In the genomic region with DNA sequence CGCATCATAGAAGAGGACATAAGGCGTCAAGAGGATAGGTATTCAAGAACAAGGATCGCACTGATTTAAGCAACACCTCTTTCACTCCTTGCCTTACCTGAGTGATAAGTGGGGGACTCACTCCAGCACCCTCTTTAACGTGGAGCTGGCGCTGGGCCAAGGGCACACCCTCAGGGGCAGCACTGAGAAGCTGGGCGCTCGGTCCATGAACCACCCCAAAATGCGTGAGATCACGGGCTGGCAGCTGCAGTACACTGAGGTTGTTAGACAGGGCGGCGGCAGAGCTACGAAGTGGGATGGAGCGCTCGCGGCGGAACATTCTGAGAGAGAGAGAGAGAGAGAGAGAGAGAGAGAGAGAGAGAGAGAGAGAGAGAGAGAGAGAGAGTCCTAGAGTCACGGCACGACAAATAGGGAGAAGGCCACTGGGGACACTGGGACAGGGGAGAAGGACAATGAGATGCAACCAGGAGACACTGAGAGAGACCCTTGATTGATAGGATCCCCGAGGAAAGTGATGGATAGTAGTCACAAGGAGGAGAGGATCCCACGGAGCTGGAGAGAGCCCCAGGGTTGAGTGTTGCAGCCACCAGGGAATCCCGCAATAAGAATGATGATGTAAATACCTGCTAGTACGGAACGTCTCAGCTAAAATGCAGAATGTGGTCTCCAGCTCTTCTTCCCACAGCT, we compare ENCODE assay signal across 8 mouse cellular contexts. TPM values are rescaled to one million over a fixed set of nuclear protein-coding genes. Genes with fewer than 3 reads are reported as not detected.
A peak's percentile ranks its signal among the peaks of the same experiment; 100 is the strongest.
DNase-seq lines count a peak whose midpoint lies in the region; ATAC-seq and TF ChIP-seq lines count a peak whose summit lies in the region.

No protein-coding gene starts in this region.

- H3K27me3 ChIP-seq in embryonic facial prominence, embryonic 12.5 days: peaks cover 9% of the 10 kb centered on the region
- H3K27me3 ChIP-seq in midbrain, postnatal 0 days (ENCODE audit: insufficient read depth, low read length): peaks cover 6% of the 10 kb centered on the region

- H3K4me2 ChIP-seq in embryonic facial prominence, embryonic 12.5 days (replicated peaks): peak overlapping the region; percentile 86
- peak overlapping the region; percentile 83 for H3K4me2 ChIP-seq in midbrain, postnatal 0 days (ENCODE audit: low read depth, low read length, poor library complexity, severe bottlenecking)

- no peak overlapping the region for H3K27ac ChIP-seq in embryonic facial prominence, embryonic 12.5 days
- peak overlapping the region; percentile 14; the same call in 1 of the 2 replicates for H3K27ac ChIP-seq in midbrain, postnatal 0 days (ENCODE audit: low read depth, low read length)

- no peak; the same call in 1 of the 2 replicates for TF ChIP-seq CTCF in midbrain, postnatal 0 days (IDR thresholded peaks at IDR 0.05)

- DNase-seq in kidney, adult 18-20 months: peak; percentile 15
- DNase-seq in kidney, adult 9 months: no peak
- peak; percentile 38 for DNase-seq in midbrain, postnatal 0 days (ENCODE audit: low spot score)
- DNase-seq in layer of hippocampus, adult 18-20 months (ENCODE audit: low spot score in 2 of 2): no peak
- no peak for DNase-seq in ovary, postnatal 14 days (ENCODE audit: low spot score)

- peaks cover 16% of the 10 kb centered on the region for H3K4me1 ChIP-seq in embryonic facial prominence, embryonic 12.5 days
- peaks cover 9% of the 10 kb centered on the region; the same call in 1 of the 2 replicates for H3K4me1 ChIP-seq in midbrain, postnatal 0 days (ENCODE audit: insufficient read depth, low read length)

- peak overlapping the region; percentile 61 for H3K9ac ChIP-seq in embryonic facial prominence, embryonic 12.5 days
- H3K9ac ChIP-seq in midbrain, postnatal 0 days (replicated peaks; ENCODE audit: low read length, poor library complexity, severe bottlenecking): peak overlapping the region; percentile 63

- 8% methylated on average over 23 of the region's 23 CpGs for whole genome bisulfite sequencing in embryonic facial prominence, embryonic 12.5 days
- 8% methylated on average over 23 of the region's 23 CpGs for WGBS in midbrain, postnatal 0 days

- peaks cover 26% of the 10 kb centered on the region; the same call in 1 of the 2 replicates for H3K36me3 ChIP-seq in embryonic facial prominence, embryonic 12.5 days
- 0 out of 2 replicates have a peak, but pooled peaks cover 11% of the 10 kb centered on the region for H3K36me3 ChIP-seq in midbrain, postnatal 0 days (ENCODE audit: insufficient read depth, low read length)

- peak; percentile 7 for ATAC-seq in CD4-positive, CD25-positive, alpha-beta regulatory T cell, adult 4 months
- 0 out of 2 replicates have a peak, but pooled peaks have one; percentile 4 for ATAC-seq in embryonic facial prominence, embryonic 12.5 days (ENCODE audit: insufficient number of reproducible peaks, insufficient read depth, low FRiP score, low TSS enrichment)
- peak; percentile 19 for ATAC-seq in inflammation-experienced regulatory T-cells, adult 6 months
- ATAC-seq in midbrain, postnatal 0 days (ENCODE audit: low FRiP score): peak; percentile 48

- peak overlapping the region; percentile 55 for H3K4me3 ChIP-seq in embryonic facial prominence, embryonic 12.5 days
- H3K4me3 ChIP-seq in midbrain, postnatal 0 days (ENCODE audit: low read depth, low read length): peak overlapping the region; percentile 53

- no peaks in the 10 kb centered on the region for H3K9me3 ChIP-seq in embryonic facial prominence, embryonic 12.5 days
- no peaks in the 10 kb centered on the region for H3K9me3 ChIP-seq in midbrain, postnatal 0 days (ENCODE audit: low read length)

RNA-seq across cellular contexts. Expression of a gene that starts 0.5 kb away (rescaled TPM):
- 1 to 10 TPM in 1 of 2 experiments, not detected in 1; 2.1 TPM for polyA plus RNA-seq in CD4-positive, CD25-positive, alpha-beta regulatory T cell, adult 4 months (2017; shearing (Covaris generic))
- polyA plus RNA-seq in embryonic facial prominence, embryonic 12.5 days (2016; fragmentation: Nextera tagmentation; extraction: Ambion mirVana): 10.0 and 11.3 TPM in 2 replicates
- polyA plus RNA-seq in inflammation-experienced regulatory T-cells, adult 6 months (2017; shearing (Covaris generic)): under 1 TPM in 2 of 3 experiments, not detected in 1; 0.19 to 0.48 TPM
- 12.7 and 15.9 TPM in 2 replicates for total RNA-seq in midbrain, postnatal 0 days (2014; rRNA removed)
- 21.5 and 27.5 TPM in 2 replicates for polyA plus RNA-seq in midbrain, postnatal 0 days (2015; fragmentation: Nextera tagmentation; extraction: Ambion mirVana)
- 10 to 100 TPM; 24.4 to 27.6 TPM for total RNA-seq in layer of hippocampus, adult 18-20 months (2021)

RNA-seq across cellular contexts. Expression of a gene that starts 0.5 kb away (rescaled TPM):
- polyA plus RNA-seq in CD4-positive, CD25-positive, alpha-beta regulatory T cell, adult 4 months (2017; shearing (Covaris generic)): not detected
- polyA plus RNA-seq in embryonic facial prominence, embryonic 12.5 days (2016; fragmentation: Nextera tagmentation; extraction: Ambion mirVana): 2.8 and 2.9 TPM in 2 replicates
- polyA plus RNA-seq in inflammation-experienced regulatory T-cells, adult 6 months (2017; shearing (Covaris generic)): not detected
- 15.6 and 20.5 TPM in 2 replicates for total RNA-seq in midbrain, postnatal 0 days (2014; rRNA removed)
- polyA plus RNA-seq in midbrain, postnatal 0 days (2015; fragmentation: Nextera tagmentation; extraction: Ambion mirVana): 18.0 and 18.2 TPM in 2 replicates
- 10 to 100 TPM; 25.3 to 26.1 TPM for total RNA-seq in layer of hippocampus, adult 18-20 months (2021)

RNA-seq across cellular contexts. Expression of a gene that starts 10.0 kb away (rescaled TPM):
- 10 to 100 TPM; 14.7 to 18.2 TPM for polyA plus RNA-seq in CD4-positive, CD25-positive, alpha-beta regulatory T cell, adult 4 months (2017; shearing (Covaris generic))
- polyA plus RNA-seq in embryonic facial prominence, embryonic 12.5 days (2016; fragmentation: Nextera tagmentation; extraction: Ambion mirVana): 121 and 126 TPM in 2 replicates
- 10 to 100 TPM; 15.5 to 21.0 (median 16.1) TPM for polyA plus RNA-seq in inflammation-experienced regulatory T-cells, adult 6 months (2017; shearing (Covaris generic))
- 126 and 129 TPM in 2 replicates for total RNA-seq in midbrain, postnatal 0 days (2014; rRNA removed)
- 166 TPM in 2 replicates for polyA plus RNA-seq in midbrain, postnatal 0 days (2015; fragmentation: Nextera tagmentation; extraction: Ambion mirVana)
- total RNA-seq in layer of hippocampus, adult 18-20 months (2021): 100 to 1,000 TPM; 398 to 403 TPM

RNA-seq across cellular contexts. Expression of a gene that starts 20.4 kb away (rescaled TPM):
- polyA plus RNA-seq in CD4-positive, CD25-positive, alpha-beta regulatory T cell, adult 4 months (2017; shearing (Covaris generic)): under 1 TPM in 1 of 2 experiments, not detected in 1; 0.49 TPM
- 51.3 and 54.6 TPM in 2 replicates for polyA plus RNA-seq in embryonic facial prominence, embryonic 12.5 days (2016; fragmentation: Nextera tagmentation; extraction: Ambion mirVana)
- polyA plus RNA-seq in inflammation-experienced regulatory T-cells, adult 6 months (2017; shearing (Covaris generic)): 1 to 10 TPM in 1 of 3 experiments, not detected in 2; 3.7 TPM
- 24.3 and 30.9 TPM in 2 replicates for total RNA-seq in midbrain, postnatal 0 days (2014; rRNA removed)
- polyA plus RNA-seq in midbrain, postnatal 0 days (2015; fragmentation: Nextera tagmentation; extraction: Ambion mirVana): 12.5 and 14.6 TPM in 2 replicates
- 10 to 100 TPM; 73.5 to 75.8 TPM for total RNA-seq in layer of hippocampus, adult 18-20 months (2021)

RNA-seq across cellular contexts. Expression of a gene that starts 30.5 kb away (rescaled TPM):
- 1 to 10 TPM in 1 of 2 experiments, under 1 TPM in 1; 0.56 to 3.3 TPM for polyA plus RNA-seq in CD4-positive, CD25-positive, alpha-beta regulatory T cell, adult 4 months (2017; shearing (Covaris generic))
- polyA plus RNA-seq in embryonic facial prominence, embryonic 12.5 days (2016; fragmentation: Nextera tagmentation; extraction: Ambion mirVana): 17.9 and 21.4 TPM in 2 replicates
- polyA plus RNA-seq in inflammation-experienced regulatory T-cells, adult 6 months (2017; shearing (Covaris generic)): 1 to 10 TPM in 2 of 3 experiments, not detected in 1; 1.0 to 2.8 TPM
- 29.4 and 40.9 TPM in 2 replicates for total RNA-seq in midbrain, postnatal 0 days (2014; rRNA removed)
- 14.6 and 16.2 TPM in 2 replicates for polyA plus RNA-seq in midbrain, postnatal 0 days (2015; fragmentation: Nextera tagmentation; extraction: Ambion mirVana)
- 10 to 100 TPM; 28.0 to 29.5 TPM for total RNA-seq in layer of hippocampus, adult 18-20 months (2021)

Comparison
In these comparisons a context has a peak if more than half of its experiments do, and no peak if none do; other contexts are left out.
1. DNase-seq: peak in kidney, adult 18-20 months (single experiment) and midbrain, postnatal 0 days (single experiment); none in kidney, adult 9 months (single experiment), layer of hippocampus, adult 18-20 months (0 of 2) and ovary, postnatal 14 days (single experiment).
2. Peak in every context shown above with its lines, with median percentiles within 50 percentile points of each other: ATAC-seq.